Mouse (Mus musculus) retina, embryonic 14.5 days (tissue): Measurements from ENCODE around the gene Gm9837.
"Not testable (repeated sequence)": the region's sequence is repeated elsewhere in the genome, so short reads cannot be mapped to it uniquely, and the experiment has no call there.

Source experiments
- DNase-seq: peaks from one replicate; pipeline ENCODE4 v3.0.0-alpha.2; 2015; ENCODE audit warnings: low spot score

Gene Gm9837

DNA sequence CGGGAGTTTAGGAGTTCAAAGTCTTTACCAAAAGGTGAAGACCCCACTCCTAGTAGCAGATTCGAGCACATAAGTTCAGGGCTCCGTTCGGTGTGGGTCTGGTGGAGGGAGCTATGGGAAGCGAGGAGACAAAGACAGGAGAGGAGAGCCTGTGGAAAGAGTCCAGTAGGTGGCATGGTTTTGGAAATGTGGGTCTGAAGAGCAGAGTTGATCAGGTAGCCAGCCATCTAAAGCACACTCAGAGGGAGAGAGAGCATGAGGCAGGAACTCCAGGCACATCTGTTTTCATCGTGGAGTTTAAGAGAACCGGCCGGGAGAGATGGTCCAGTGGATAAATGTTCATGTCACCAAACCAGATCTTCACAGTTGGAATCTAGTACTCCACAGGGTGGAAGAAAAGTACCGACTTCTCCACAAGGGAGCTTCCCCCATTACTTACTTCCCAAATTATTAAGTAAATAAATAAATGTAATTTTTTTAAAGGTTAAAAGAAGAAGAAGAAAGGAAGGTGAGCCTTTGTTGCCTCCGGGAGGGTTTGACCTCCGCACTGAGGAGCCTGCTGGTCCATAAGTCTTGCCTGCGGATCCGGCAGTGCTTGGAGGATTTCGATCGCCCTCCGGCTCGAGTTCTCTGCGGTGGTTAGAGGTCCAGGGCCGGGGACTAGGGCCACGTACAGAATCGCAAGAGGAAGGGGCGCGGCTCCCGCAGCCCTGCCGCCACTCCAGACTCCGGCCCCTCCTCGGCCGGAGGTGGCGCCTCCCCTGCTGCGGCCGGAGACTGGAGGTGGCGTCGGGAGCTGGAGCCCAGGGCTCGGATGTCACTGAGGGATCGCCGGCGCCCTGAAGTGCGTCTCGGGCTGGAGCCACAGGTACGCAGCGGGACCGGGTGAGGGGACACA lies 13.6 kb downstream of the Gm9837 start, which contains the start of the genes Gm10447 and Shroom1:
Gene Gm10447, minus strand, starts transcription at position 637 of the 898 bp plus-strand sequence.
Gene Shroom1, plus strand, starts transcription at position 732 of the 898 bp plus-strand sequence.
- peak; percentile 67 for DNase-seq

DNA sequence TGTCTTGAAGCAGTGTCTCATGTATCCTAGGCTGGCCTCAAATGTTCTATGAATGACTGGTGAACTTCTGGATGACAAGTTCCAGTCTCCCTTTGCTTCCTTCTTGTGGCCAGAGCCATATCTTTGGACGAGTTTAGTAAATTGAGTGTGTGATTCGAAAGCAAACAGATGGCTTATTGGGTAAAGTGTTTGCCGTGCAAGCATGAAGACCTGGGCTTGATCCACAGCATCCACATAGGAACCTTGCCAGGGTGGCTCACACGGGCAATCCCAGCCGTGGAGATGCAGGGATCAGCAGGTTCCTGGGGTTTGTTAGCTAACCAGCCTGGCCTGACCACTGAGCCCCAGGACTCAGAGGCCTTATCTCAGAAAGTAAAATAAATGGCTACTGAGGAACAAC lies 17.2 kb downstream of the Gm9837 start:
- no peak for DNase-seq

DNA sequence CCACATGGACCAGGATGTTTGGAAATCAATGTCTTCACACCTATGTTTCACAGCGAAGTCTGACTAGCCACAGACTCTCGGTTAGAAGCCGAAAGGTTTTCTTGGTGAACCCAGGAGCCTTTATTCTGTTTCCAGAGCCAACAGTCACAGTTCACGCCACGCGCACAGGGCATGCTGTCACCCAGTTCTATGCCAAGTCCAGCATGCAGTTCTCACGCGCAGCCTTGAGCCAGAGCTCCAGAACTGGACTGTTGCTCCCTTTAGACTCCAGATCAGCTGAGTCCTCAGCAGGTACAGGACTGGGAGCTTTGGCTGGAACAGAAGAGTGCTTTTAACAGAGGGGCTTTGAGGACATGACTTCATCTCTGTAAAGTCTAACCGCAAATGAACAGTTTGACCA lies 17.9 kb downstream of the Gm9837 start:
- DNase-seq = no peak

DNA sequence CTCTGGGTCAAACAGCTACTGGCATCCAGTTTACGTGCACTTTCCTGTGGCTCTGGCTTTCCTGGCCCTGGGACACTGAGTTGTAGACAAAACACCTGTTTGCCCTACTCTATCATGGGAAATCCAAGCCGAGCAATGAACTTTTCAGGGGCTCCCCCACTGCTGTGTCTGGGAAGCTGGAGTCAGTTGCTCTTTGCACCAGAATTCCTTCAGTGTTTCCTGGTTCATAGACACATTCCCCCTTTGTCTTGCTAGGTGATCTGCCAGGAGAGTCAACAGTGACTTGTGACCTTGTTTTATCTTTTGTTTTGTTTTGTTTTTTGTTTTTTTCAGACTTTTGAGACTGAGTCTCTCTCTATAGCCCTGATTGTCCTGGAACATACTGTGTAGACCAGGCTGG lies 18.9 kb downstream of the Gm9837 start:
- DNase-seq = no peak

DNA sequence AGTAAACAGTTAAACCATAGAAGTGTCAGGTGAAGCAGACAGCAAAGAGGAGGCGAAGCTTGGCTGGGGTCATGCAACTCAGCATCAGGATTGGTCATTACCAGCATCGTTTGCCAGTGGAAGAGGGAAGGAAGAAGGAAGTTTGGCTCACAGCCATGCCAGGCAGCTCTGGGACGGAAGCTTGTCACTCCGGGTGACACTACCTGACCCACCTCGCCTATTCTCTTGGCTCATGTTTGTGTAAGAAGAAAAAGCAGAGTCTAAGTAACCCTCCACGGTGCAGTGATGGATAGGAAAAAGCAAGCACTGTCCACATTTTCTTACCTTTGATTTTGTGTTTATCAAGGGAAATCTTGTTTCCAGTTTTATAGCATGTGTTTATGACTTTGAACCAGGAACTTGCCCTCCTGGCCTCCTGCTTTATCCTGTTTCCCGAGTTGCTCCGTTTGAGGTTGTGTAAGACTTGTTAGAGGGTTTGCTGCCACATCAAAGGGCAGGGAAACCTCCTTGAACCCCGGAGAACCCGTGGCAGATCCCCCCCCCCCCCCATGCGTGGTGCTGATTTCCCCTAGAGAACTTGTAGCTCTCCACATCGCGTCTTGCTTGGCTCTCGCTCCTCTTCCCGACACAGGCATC lies 20.1 kb downstream of the Gm9837 start:
- DNase-seq = no peak

DNA sequence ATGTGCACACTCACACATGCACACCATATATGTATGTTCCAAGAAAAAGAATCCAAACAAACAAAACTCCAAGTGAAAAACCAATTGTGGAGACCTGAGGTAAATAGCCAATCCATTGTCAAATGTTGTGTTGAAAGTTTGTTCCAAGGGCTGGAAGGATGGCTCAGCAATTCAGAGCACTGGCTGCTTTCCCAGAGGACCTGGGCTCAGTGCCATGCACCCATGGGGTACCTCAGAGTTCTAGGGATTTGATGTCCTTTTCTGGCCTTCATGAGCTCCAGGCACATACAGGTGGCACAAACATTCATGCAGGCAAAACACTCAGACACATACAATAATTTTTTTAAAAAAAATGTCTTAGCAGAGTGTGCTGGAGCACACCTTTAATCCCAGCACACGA lies 21.8 kb downstream of the Gm9837 start:
- DNase-seq = no peak

DNA sequence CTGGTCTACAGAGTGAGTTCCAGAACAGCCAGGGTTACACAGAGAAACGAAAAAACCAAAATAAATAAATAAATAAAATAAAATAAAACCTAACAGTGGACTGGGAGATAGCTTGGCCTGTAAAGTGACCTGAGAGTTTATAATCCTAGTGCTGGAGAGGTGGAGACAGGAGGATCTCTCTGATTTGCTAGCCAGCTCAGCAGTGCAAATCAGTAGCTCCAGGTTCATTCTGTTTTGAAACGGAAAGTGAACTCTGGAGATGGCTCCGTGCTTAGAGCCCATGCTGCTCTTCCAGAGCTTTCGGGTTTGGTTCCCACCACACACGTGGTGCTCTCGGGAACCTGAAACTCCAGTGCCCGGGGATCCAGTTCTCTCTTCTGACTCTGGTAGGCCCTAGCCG lies 22.3 kb downstream of the Gm9837 start:
- no peak for DNase-seq

DNA sequence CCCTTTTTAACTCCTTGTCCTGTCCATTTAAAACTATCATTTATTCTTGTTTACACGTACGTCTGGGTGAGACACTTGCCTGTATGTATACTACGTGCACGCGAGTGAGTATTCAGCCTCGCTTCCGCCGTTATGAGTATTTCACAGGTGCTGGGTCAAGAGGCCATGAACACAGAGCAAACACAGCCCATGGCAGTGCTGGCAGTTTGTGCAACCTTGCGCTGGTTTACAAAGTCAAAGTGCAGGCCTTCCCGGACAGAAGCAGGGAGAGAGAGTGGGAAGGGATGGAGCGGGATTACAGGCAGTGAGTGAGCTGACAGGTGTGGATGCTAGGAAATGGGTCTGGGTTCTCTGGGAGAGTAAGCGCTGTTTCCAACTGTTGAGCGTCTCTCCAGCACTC lies 24.1 kb downstream of the Gm9837 start:
- no peak for DNase-seq

DNA sequence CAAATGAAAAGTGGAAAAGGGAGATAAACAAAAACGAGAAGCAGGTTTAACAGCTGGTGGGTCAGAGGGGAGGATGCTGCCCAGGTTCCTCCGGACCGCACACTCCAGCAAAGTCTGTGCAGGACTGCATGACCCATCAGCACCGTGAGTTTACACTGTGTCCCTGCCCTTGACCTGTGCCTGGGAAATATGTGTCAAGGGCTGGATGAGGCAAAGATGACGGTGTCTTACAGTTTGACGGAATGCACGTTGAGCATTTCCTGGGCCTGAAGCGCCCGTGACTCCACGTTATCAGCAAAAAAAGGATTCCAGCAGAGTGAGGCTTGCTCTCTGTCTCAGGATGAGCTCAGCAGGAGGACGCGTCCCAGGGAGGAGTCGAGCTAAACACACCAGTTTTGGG lies 24.7 kb downstream of the Gm9837 start:
- DNase-seq = no peak

DNA sequence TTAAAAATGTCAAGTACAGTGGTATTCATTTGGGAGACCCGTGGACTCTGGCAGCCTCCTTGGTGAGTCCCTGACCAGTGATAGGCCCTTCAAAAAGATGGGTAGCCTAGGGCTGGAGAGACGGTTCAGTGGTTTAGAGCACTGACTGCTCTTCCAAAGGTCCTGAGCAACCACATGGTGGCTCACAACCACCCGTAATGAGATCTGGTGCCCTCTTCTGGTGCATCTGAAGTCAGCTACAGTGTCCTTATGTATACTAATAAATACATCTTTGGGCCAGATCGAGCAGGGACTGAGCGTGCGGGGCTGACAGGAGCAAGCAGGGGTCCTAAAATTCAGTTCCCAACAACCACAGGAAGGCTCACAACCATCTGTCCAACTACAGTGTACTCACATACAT lies 26.4 kb downstream of the Gm9837 start:
- no peak for DNase-seq

DNA sequence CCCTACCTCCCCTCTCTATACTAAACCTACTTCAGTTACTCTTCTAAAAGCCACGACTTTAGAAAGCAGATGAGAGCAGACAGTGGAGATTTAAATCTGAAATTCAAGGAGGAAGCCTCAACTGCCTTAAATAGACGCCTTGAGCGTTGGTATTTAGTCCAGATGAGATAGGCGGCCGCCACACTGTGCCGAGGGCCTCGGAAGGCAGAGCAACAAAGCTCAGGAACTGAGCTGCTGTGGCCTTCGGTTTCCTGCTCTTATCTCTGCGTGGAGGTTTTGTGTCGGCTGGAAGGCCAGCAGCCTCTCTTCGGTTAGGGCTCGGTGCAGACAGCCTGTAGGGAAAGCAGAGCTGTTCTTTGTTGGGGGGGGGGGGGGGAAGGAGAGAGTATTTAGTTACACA lies 28.4 kb downstream of the Gm9837 start:
- no peak for DNase-seq

DNA sequence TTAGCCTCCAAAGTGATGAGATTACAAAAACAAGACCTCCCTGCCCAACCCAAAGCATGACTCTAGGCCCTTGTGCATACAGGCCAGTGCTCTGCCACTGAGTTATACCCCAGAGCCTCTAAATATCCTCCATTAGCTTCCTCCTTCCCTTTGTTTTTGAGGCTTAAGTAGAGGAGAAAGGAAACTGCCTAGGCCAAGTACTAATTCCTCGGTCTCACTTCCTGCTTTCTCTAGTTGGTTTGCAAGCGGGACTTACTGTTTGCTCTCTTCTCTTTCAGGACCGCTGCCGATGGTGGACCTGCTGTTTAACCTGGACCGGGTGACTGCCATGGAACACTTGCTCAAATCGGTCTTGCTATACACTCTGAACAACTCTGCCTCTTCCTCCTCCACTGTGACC lies 33.9 kb downstream of the Gm9837 start:
- DNase-seq = no peak

DNA sequence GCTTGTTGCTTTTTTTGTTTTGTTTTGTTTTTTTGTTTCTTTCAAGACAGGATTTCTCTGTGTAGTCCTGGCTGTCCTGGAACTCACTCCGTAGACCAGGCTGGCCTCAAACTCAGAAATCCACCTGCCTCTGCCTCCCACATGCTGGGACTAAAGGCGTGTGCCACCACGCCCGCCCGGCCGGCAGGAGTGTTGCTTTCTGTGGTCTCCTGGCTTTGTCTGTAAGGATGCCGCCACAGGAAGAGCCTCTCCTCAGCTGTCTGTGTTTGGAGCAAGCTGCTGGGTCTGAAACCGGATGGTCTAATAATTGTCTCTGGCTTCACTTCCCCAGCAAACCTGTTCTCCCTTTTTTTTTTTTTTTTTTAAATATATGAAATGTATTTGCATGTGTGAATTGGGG lies 34.8 kb downstream of the Gm9837 start:
- DNase-seq = no peak

DNA sequence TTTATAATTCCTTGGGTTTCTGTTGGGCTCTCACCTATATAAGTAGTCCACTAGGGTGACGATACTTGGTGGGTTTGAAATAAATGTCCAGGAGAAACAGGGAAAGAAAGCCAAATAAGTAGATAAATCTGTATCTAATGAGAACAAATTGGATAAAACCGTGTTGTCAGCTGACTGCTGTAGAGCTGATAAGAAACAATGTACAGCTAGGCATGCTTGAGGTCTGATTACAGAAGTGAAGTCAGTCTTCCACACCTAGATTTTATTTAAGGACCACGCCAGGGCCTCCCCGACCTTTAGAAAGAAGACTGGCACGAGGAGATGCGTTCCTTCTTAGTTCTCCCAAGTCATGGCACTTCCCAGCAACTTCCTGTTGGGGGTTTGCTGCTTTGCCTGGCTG lies 37.2 kb downstream of the Gm9837 start:
- DNase-seq = no peak

DNA sequence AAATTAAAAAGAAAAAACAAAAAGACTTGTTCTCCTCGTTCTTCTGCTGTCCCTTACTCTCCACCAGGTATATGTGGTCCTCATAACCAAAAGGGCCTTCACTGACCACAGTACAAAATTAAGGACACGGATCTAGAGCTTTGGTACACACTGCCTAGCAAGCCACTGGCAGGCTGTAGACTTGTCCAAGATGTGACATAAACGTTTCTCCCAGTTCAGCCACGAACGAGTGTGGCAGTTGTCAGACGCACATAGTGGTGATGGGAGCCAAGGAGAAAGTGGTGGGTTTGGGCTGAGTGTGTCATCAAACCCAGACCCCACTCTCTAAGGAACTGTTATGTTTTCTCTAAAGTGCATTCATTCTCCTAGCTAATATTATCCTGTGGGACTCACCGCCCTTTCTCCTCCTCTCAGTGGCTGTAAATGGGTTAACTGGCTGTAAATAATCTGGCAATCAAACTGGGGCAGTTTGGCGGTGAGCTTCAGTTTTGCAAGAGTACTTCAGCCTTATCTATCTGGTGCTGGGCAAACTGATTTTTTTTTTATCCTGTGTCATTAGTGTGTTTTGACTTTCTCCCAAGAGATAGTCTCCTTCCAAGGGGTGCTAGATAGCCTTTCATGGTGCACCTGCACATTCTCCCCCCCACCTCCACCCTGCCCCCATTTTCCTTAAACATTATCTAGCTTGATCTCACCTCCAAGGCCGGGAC lies 38.8 kb downstream of the Gm9837 start:
- DNase-seq = no peak

DNA sequence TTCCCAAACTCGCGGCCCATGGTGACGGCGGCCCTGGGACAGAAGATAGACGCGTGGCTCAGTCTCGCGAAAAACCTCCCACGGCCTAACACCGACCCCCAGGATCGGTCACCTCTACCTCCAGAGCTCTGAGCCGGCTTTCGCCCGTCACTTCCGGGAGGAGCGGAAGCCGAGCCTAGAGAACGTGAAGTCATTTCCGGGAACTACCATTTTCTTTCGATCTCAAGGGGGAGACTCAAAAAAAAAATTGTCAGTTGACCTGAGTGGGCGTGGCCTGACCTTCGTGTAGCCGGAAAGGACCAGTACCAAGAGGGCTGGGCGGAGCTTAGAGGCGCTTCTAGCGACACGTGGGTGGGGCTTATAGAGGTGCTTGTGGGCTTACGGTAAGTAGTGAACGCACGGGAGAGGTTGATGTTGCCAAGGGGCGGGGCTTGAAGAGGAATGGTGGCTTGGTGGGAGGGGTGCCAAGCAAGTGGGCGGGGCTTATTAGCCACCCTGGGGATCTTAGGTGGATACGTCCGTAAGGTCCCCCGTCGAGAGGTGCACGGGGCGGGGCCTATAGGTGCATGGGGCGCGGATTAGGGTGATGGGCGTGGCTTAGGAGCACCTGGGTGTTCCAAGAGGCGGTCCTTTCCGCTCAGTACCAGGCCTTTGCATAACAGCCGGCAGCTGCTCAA lies 39.5 kb downstream of the Gm9837 start, which contains the start of the genes Uqcrq and Gdf9:
Gene Uqcrq, minus strand, starts transcription at position 162 of the 677 bp plus-strand sequence.
Gene Gdf9, plus strand, starts transcription at position 354 of the 677 bp plus-strand sequence.
- peak; percentile 100 for DNase-seq

DNA sequence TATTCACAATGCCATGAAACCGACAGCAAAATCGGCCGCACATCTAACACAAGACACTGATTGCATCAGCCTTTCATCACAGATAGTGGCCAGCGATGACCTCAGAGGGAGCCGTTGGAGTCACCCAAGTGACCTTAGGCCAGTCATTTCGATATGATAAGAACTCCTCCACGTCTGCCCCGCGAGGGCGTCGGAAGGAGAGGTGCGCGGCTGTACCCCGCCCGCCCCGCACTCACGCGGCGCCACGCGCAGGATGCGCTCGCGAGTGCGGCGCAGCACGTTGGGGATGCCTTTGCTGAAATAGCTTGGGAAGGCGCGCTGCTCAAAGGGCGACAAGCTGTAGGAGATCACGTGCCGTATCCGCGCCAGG lies 40.0 kb downstream of the Gm9837 start:
- no peak for DNase-seq

DNA sequence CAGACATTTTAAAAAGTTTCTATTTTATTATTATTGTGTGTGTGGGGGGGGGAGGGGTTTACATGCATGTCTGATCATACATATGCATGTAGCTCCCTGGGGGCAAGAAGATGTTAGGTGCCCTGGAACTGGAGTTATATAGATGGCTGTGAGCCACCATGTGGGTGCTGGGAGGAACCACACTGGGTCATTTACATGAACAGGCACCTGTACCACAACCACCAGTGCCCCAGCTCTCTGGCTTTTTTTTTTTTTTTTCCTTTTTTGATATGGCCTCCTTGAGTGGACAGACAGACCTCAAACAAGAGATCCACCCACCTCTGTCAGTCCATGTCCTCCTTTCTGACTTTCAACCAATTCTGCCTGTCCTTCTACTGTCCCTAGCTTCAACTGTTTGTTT lies 41.1 kb downstream of the Gm9837 start:
- DNase-seq = no peak

DNA sequence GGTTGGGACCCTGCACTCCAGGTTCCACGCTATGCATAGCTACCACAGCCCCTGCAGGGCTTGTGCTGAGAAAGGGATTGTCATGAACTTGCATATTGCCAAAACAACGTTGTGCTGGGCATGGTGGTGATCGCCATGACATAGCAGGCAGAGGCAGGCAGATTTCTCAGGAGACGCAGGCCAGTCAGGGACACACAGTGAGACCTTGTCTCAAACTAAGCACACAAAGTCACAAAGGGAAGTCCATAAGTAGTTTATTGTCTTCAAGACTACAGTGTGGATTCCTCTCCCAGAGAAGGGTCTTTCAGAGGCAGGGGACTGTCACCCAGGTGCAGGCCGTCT lies 41.6 kb downstream of the Gm9837 start:
- no peak for DNase-seq

DNA sequence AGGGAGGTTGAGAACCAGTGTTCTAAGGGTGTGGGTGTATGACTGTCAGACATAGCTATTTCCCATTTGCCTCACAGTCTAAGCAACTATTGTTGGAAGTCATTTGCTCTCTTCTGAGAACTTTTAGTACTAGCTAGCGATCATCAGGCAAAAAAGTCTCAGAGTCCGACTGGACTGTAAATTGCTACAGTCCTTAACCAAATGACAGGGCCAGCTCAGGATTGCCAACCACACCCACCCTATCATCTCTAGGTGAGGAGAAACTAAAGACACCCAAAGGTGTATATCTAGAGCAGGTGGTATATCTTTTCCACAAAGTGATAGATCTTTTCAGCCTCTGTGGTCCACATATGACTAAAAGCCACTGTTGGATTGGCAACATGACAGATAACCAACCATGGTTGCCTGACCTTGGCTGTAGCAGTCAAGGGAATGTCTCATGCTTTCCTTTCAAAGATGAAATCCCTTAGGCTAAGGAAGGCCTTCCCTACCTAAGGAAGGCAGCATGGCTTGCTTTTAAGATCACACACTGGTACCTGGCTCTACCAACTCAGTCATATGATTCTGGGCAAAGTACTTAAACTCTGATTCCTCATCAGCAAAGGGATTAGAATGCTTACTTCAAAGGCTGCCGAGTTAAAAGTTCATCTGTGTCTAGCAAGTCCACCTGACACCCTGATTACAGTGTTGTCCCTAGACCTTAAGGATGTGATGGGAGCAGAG lies 42.1 kb downstream of the Gm9837 start:
- DNase-seq = no peak

DNA sequence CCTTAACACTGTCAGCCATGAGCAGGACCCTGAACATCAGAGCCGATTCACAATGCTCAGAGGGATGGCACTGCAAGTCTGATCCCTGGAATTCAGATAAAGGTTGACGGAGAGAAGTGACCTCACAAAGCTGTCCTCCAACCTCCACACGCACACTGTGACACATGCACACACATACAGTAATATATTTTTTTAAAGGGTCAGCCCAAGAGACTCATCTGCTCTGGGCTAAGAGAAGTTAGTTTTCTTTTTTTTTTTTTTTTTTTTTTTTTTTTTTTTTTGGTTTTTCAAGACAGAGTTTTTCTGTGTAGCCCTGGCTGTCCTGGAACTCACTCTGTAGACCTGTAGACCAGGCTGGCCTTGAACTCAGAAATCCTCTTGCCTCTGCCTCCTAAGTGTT lies 43.4 kb downstream of the Gm9837 start:
- not testable (repeated sequence) for DNase-seq
